Mouse (Mus musculus) cerebellum, postnatal 14 days (tissue): ENCODE measurements around the gene Krt73.
A peak's percentile ranks its signal among the peaks of the same experiment; 100 is the strongest.

Experiments
- DNase-seq, 2 experiments: peaks; one replicate each; pipeline ENCODE4 v3.0.0; 2021; ENCODE audit warnings: mixed read lengths in 2 of 2

Krt73 gene

DNA sequence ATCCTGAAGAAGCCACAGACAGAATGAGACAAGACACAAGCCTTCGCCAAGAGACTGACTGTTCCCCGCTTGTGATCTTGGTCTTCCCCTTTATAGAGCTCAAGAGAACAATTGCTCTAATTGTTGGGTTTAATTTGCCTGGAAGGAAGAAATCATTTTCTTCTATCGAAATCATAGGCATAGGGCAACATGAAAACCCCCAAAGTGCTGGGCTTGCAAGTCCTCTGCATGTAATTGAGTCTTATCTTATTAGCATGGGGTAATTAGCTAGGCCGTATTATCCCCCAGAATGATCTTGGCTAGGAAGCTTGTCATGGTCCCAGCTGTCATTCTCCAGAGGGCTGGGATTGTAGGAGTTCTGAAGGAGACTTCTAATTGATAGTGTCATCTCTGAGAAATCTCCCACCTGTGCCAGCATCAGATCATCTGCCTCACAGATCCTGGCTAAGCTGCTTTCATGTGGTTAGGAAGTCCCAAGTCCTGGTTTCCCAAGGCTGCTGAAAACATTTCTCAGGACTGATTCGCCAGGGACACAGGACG lies at the start of gene Krt73:
Gene Krt73, minus strand, starts transcription at position 51 of the 540 bp plus-strand sequence.
- DNase-seq: peak in 1 of 2 experiments; percentile 10

DNA sequence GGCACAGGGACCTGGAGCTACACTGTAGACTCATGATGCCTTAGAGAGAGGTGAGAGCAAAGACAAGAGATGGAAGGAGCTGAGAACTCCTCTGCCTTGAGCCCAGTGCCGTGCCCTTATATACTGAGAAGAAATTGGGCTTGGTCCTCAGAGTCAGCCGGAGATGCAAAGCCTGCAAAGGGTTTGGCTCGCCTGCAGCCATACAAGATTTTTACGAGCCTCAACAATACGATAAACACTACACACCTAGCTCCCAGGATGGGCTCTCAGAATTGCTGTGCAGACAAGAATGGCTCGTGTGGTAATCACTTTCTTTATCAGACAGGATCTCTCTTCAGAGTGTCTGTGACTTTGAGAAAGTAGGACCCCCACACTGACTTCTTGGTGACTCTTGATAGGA lies 48.5 kb upstream of the Krt73 start, which contains the start of gene Krt1:
Gene Krt1, minus strand, starts transcription at position 101 of the 400 bp plus-strand sequence.
- DNase-seq: no peak

DNA sequence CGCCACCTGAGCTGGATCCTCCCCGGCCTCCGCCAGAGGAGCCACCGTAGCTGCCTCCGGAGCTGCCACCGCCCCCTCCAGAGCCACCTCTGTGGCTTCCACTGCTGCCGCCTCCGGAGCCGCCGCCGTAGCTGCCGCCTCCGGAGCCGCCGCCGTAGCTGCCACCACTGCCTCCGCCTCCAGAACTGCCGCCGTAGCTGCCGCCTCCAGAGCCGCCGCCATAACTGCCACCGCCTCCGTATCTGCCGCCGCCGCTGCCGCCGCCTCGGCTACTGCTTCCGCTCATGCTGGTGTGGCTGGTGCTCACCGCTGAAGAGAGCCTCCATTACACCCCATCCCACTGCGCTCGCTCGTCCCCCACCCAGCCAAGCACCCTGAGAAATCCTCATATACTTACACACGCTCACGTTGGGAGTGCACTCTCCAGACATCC lies 43.8 kb upstream of the Krt73 start:
- peak; percentile 61 to 64 for DNase-seq

DNA sequence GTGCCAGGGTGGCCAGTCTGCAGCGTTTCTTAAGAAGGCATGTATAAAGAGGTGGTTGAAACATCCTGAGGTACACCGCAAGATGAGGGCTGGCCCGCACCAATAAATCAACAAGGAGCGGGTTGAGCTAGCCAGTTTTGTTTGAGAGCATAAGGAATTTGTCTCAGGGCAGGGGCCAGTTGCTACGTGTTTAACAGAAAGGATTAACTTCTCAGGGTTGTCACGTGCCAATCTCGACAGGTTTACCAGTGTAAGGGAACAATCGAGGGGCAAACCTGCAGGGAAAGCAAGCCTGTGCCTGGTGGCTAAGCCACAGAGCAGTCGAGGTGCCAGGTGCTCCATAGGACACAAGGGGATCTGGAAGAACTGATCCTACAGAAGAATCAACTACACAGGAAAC lies 41.0 kb upstream of the Krt73 start:
- DNase-seq: no peak

DNA sequence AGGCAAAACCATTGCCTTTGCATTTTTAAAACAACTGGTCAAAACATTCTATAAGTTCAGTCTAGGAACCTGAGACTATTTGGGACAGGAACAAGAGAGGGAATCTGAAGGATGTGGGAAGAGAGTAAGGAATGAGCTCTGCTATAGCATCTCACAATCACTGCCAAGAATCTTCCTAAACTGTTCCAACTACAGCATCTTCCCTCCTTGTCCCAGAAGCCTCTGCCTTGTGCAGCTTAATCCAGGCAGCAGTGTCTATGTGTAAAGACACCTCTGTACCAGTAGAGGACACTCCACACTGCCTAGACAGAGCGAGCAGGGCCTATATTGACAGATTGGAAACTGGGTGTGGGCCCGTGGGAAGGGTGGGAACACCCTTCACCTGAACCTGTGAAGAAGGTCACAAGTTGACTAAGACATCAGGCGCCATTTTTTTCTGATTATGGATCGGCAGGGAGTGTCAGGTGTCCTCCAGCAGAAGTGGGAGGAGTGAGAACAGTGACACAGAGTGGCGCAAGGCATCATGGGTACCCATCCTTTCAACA lies 32.7 kb upstream of the Krt73 start:
- DNase-seq: no peak

DNA sequence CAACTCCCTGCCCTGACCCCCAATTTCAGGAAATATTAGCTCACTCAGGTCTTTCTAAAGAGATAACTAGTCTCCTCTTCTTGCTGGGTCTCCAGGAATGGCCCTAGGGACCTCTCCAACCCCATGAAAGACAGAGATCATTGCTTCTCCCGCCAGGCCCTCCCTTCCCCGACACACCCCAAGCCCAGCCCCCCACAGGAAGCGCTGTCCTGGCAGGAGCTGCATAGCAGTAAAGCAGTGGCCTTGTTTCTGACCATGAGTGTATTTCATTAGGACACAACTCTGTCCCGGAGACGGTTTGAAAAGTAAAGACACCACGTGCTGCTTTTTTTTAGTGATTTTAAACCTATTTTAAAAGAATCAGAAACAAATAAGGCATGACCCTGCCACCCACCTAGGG lies 31.0 kb upstream of the Krt73 start:
- DNase-seq: no peak

DNA sequence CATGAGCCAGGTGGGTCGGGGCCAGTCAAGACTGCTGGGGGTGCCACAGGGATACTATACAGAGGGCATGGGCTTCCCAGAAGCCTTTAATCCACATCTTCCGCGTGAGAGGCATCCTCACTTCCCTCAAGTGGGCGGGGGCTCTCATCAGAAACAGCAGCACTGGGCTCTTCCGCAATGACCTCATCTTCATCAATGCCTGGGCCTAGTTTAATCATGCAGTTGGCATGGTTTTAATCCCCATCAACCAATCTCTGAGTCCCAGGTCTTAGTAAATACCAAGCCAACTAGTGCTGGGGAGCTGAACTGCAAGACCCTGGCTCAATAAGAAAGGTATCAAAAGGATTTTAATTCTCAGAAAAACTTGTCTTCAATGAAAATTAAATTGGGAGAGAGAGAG lies 27.3 kb upstream of the Krt73 start:
- no peak for DNase-seq

DNA sequence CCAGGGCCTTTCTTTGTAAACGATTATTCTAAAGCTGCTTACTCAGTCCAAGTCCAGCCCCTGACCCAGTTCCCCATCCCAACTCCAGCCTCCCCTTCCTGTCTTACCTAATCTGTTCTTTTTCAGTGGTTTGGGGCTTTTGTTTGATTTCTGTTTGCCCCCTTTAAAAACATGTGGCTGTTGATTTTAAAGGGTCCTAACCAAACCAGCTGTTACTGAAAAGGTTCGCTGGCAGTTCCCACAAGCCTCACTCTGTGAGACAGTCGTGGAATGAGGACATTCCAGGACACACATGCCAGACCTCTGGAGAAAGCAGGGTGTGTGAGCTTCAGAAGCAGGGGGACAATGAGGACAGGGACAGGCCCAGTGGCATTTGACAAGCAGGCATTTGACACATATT lies 19.6 kb upstream of the Krt73 start:
- DNase-seq: no peak

DNA sequence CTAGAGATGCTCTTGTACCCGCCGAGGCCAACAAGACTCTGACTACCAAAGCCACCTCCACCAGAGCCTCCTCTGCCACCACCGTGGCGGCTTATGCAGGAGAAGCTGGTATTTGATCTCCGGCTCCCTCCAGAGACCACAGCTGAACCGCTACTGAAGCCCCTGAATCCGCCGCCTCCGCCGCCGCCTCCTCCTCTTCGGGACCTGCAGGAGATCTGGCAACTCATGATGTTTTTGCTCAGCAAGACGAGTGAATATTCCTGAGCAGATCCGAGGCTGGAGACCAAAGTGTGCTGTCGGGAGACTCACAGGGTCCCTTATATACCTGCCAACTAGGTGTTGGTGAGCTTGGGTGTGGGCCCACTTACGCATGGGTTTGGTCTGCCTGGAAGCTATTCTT lies 15.7 kb upstream of the Krt73 start, which contains the start of gene Krt2:
Gene Krt2, minus strand, starts transcription at position 295 of the 400 bp plus-strand sequence.
- DNase-seq: no peak

DNA sequence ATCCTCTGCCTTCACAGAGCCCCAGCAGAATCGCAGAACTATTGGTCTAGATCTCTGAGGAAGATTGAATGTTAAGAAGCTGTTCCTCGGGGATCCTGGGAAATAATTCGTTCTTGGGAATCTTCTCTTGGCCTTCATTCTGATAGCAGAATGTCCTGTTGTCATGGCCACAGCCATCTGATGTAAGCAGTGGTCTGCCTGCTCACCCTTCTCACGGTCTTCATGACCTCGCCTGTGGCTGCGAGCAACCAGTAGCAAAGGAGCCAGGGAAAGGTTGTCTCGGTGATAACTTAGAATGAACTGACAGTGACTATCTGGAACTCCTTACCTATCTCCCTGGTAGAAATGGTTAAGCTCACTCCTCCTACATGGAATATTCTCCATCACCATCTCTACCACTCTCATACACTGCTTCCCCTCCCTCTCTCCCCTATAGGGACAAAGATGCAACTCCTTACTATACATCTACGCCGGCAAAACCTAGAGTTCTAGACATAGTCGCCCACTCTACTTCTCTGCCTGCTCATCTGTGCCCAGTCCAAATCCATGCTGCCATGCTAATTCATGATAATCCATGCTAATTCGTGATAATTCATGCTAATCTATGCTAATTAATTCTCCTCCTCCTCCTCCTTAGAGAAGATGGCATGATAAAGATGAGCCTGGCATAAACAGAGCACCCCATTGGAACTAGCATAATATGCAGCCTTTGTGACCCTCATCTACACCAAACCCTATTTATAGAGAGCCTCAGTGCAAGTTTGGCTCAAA lies 1.1 kb upstream of the Krt73 start:
- no peak for DNase-seq

DNA sequence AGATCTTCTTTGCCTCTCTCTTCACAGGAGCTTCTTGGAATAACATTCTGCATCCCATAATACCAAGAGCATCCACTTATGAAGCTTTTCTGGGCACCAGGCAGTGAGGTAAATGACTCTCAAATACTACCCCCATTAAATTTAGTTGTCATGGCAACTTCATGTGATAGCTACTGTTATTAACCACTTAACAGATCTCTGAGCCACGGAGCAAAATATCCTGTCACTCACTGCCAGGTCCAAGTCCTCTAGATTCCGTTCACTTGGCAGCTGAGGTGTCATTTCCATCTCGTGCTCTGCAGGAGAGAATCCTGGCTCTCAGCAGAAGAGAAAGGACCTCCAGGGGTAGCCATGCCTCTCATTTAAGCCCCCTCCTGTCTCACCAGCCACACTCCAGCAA lies 11.3 kb downstream of the Krt73 start:
- no peak for DNase-seq

DNA sequence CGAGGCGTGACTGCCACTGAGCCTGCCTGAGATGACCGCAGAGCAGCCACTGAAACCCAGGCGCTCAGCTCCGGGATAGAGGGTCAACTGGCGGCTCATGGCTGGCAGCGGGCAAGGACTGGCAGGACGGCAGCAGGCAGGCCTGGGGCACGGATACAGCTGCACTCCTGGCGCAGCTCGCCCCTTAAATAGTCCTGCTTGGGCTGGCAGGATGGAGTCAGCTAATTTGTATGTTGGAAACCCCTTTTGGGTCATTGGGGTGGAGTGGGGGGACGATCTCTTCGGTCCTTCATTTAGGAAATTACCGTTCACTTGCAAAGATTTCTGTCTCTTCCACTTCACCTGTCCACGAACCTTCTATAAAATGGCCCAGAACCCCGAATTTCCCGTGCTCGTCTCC lies 15.8 kb downstream of the Krt73 start, which contains the start of gene Krt72:
Gene Krt72, minus strand, starts transcription at position 101 of the 400 bp plus-strand sequence.
- no peak for DNase-seq

DNA sequence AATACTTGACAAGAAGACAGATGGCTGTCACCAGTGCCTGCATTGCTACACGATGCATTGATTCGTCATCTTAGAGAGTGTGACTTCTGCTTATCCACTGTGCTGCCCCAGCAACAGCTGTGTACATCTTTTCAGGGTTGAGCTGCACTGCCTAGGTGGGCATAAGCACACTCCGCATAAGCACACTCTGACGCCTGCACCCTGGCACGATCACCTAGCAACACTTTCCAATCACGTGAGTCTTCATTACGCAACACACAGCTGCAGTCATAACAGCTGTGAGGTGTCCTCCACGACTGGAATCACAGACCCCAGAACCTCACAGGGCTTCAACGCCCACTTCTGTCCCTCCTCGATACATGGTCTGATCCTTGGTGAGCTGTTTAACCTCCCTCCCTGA lies 28.7 kb downstream of the Krt73 start:
- no peak for DNase-seq

DNA sequence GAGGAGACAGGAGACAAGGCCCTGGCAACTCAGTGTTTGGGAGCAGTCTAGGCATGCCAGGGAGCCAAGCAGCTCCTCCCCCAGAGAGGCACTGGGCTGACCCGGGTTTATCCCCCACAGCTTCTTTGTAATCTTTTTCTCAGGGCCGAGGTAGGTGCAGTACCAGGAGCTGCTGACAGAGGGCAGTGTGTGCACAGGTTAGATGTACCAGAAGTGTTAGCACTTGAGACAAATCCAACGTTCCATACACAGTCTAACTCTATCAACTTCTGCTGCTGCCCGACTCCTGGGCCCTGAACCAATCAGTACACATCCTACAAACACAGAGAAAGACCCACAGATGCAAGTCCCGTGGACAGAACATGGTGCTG lies 29.4 kb downstream of the Krt73 start:
- DNase-seq: peak; percentile 92 to 96

DNA sequence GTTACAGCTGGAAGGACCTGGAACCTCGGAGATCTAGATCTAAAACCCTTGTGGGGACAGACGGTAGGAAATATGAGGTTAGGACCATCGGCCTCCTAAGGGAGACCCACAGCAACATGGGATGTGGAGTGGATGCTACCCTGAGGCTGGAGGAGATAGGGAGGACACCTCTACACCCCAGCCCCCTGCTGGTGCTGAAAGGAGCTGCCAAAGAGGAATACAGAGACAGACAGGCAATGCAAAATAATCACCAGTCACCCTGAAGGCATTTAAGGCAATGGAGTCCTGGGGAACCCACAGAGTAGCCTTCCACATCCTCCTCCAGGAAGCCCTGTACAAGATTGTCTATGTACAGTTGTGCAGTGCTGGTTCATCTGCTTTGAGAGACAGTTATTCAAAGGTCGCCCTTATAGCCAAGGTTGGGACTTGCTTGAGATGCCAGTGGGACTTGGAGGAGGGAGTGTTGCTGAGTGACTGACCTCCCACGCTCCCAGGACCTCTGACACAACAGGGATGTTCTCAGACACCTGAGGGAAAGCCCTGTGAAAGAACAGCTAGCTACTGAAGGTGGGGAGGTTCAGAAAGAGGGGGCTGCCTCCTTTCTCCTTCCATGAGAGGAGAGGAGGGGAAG lies 30.0 kb downstream of the Krt73 start:
- DNase-seq: peak in 1 of 2 experiments; percentile 35

DNA sequence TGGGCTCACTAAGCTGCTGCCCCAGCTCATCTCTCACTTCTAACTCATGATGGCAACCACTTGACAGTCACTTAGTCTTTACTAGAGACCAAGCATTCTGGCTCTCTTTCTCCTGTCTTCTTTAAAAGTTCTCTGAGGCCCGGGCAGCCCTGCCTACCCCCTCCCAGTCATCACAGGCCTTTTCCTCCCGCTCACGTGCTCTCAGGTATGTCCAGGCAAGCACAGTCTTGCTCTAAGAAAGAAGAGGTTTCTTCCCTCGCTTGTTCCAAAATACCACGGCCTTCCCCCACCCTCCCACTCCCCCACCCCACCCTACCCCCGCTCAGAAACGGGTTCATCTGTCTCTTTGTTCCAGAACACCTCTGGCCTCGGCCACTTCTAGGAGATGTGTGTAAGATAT lies 31.9 kb downstream of the Krt73 start:
- no peak for DNase-seq
